Mouse (Mus musculus): ENCODE results near the gene Ppp4r3a. TPM values are rescaled to one million over a fixed set of nuclear protein-coding genes. Genes with fewer than 3 reads are reported as not detected.

The Ppp4r3a gene
- polyA plus RNA-seq, 1 experiment, result 60.1 TPM

- H3K4me3 ChIP-seq (ENCODE audit: insufficient read depth, low read length), result no peak overlapping the region
- TF ChIP-seq CTCF (IDR thresholded peaks at IDR 0.05; ENCODE audit: low read depth, low read length), result no peak
- no peak for TF ChIP-seq POLR2A (IDR thresholded peaks at IDR 0.05; ENCODE audit: borderline replicate concordance, low read depth, low read length)
- no peaks in the 10 kb centered on the region; the same call in 1 of the 2 replicates for H3K4me1 ChIP-seq (ENCODE audit: control insufficient read depth, insufficient read depth, low read length)
- no peak overlapping the region for H3K27ac ChIP-seq (ENCODE audit: insufficient read depth, low read depth, low read length)
These were observed 76.1 kb downstream of the Ppp4r3a start for GRCm38 (mm10) chr12:101007427-101007826.

GRCm38 (mm10) chr12:101005665-101006420, 77.7 kb downstream of the Ppp4r3a start:
- Histone ChIP-seq H3K4me1 (ENCODE audit: control insufficient read depth, insufficient read depth, low read length) (no peaks in the 10 kb centered on the region; the same call in 1 of the 2 replicates), H3K27ac (ENCODE audit: insufficient read depth, low read depth, low read length) (no peak overlapping the region), H3K4me3 (ENCODE audit: insufficient read depth, low read length) (no peak overlapping the region)
- TF ChIP-seq CTCF (IDR thresholded peaks at IDR 0.05; ENCODE audit: low read depth, low read length) (no peak), POLR2A (IDR thresholded peaks at IDR 0.05; ENCODE audit: borderline replicate concordance, low read depth, low read length) (no peak)

GRCm38 (mm10) chr12:101004982-101005381, 78.5 kb downstream of the Ppp4r3a start:
- H3K4me1 ChIP-seq (ENCODE audit: control insufficient read depth, insufficient read depth, low read length), result no peaks in the 10 kb centered on the region; the same call in 1 of the 2 replicates
- no peak overlapping the region for H3K27ac ChIP-seq (ENCODE audit: insufficient read depth, low read depth, low read length)
- H3K4me3 ChIP-seq (ENCODE audit: insufficient read depth, low read length), result no peak overlapping the region
- TF ChIP-seq CTCF (IDR thresholded peaks at IDR 0.05; ENCODE audit: low read depth, low read length), result no peak

GRCm38 (mm10) chr12:101002801-101003513, 80.5 kb downstream of the Ppp4r3a start:
- no peak for TF ChIP-seq POLR2A (IDR thresholded peaks at IDR 0.05; ENCODE audit: borderline replicate concordance, low read depth, low read length)
- TF ChIP-seq CTCF (IDR thresholded peaks at IDR 0.05; ENCODE audit: low read depth, low read length), result no peak
- H3K27ac ChIP-seq (ENCODE audit: insufficient read depth, low read depth, low read length), result no peak overlapping the region
- no peaks in the 10 kb centered on the region for H3K4me1 ChIP-seq (ENCODE audit: control insufficient read depth, insufficient read depth, low read length)
- no peak overlapping the region for H3K4me3 ChIP-seq (ENCODE audit: insufficient read depth, low read length)

GRCm38 (mm10) chr12:100999061-100999954, 84.2 kb downstream of the Ppp4r3a start:
- H3K4me1 ChIP-seq (ENCODE audit: control insufficient read depth, insufficient read depth, low read length), result no peaks in the 10 kb centered on the region
- H3K27ac ChIP-seq (ENCODE audit: insufficient read depth, low read depth, low read length), result no peak overlapping the region
- no peak overlapping the region for H3K4me3 ChIP-seq (ENCODE audit: insufficient read depth, low read length)
- no peak for TF ChIP-seq POLR2A (IDR thresholded peaks at IDR 0.05; ENCODE audit: borderline replicate concordance, low read depth, low read length)
- TF ChIP-seq CTCF (IDR thresholded peaks at IDR 0.05; ENCODE audit: low read depth, low read length), result no peak

GRCm38 (mm10) chr12:100998564-100998962, 84.9 kb downstream of the Ppp4r3a start:
- H3K4me3 ChIP-seq (ENCODE audit: insufficient read depth, low read length), result no peak overlapping the region
- H3K4me1 ChIP-seq (ENCODE audit: control insufficient read depth, insufficient read depth, low read length), result no peaks in the 10 kb centered on the region
- no peak overlapping the region for H3K27ac ChIP-seq (ENCODE audit: insufficient read depth, low read depth, low read length)
- TF ChIP-seq CTCF (IDR thresholded peaks at IDR 0.05; ENCODE audit: low read depth, low read length) (no peak), POLR2A (IDR thresholded peaks at IDR 0.05; ENCODE audit: borderline replicate concordance, low read depth, low read length) (no peak)

- H3K4me3 ChIP-seq (ENCODE audit: insufficient read depth, low read length), result no peak overlapping the region
- H3K27ac ChIP-seq (ENCODE audit: insufficient read depth, low read depth, low read length), result no peak overlapping the region
- H3K4me1 ChIP-seq (ENCODE audit: control insufficient read depth, insufficient read depth, low read length), result no peaks in the 10 kb centered on the region
- TF ChIP-seq POLR2A (IDR thresholded peaks at IDR 0.05; ENCODE audit: borderline replicate concordance, low read depth, low read length) (no peak), CTCF (IDR thresholded peaks at IDR 0.05; ENCODE audit: low read depth, low read length) (no peak)
These were observed 85.5 kb downstream of the Ppp4r3a start for GRCm38 (mm10) chr12:100997830-100998563.

GRCm38 (mm10) chr12:100996378-100996898, 87.1 kb downstream of the Ppp4r3a start:
- no peaks in the 10 kb centered on the region for H3K4me1 ChIP-seq (ENCODE audit: control insufficient read depth, insufficient read depth, low read length)
- no peak overlapping the region for H3K4me3 ChIP-seq (ENCODE audit: insufficient read depth, low read length)
- H3K27ac ChIP-seq (ENCODE audit: insufficient read depth, low read depth, low read length), result no peak overlapping the region
- no peak for TF ChIP-seq CTCF (IDR thresholded peaks at IDR 0.05; ENCODE audit: low read depth, low read length)
- TF ChIP-seq POLR2A (IDR thresholded peaks at IDR 0.05; ENCODE audit: borderline replicate concordance, low read depth, low read length), result no peak

All from bone marrow macrophage, adult 2 months (primary cell).